Mouse (Mus musculus) liver, embryonic 13.5 days (tissue): ENCODE data around the gene Cd200r4. TPM values are rescaled to one million over a fixed set of nuclear protein-coding genes. Genes with fewer than 3 reads are reported as not detected.
"Not testable (repeated sequence)": the region's sequence is repeated elsewhere in the genome, so short reads cannot be mapped to it uniquely, and the experiment has no call there.

Experiments
- ATAC-seq: fragments of 200-750 bp; cut with Nextera tagmentation; 2 replicates; pipeline ENCODE4 v1.8.0; 2017; ENCODE audit warnings: low read depth, mild to moderate bottlenecking, moderate number of reproducible peaks, moderate library complexity
- DNase-seq: peaks from one replicate; pipeline ENCODE4 v3.0.0; 2022
- H3K27ac ChIP-seq: fragments of 300-500 bp; sonication (generic); 2 replicates; pipeline ENCODE4 v1.5.1; 2015; ENCODE audit warnings: moderate library complexity, mild to moderate bottlenecking, inconsistent platforms
- H3K27me3 ChIP-seq: fragments of 300-500 bp; sonication (generic); 2 replicates; pipeline ENCODE4 v1.6.1; 2015; ENCODE audit warnings: mild to moderate bottlenecking, inconsistent platforms
- H3K36me3 ChIP-seq: fragments of 300-500 bp; sonication (generic); 2 replicates; pipeline ENCODE4 v1.6.1; 2015; ENCODE audit warnings: mild to moderate bottlenecking, inconsistent platforms
- H3K4me1 ChIP-seq: fragments of 300-500 bp; sonication (generic); replicated peaks from 2 replicates; pipeline ENCODE4 v1.6.1; 2015; ENCODE audit warnings: inconsistent platforms
- H3K4me2 ChIP-seq: fragments of 300-500 bp; sonication (generic); 2 replicates; pipeline ENCODE4 v1.6.1; 2015; ENCODE audit warnings: inconsistent platforms, mild to moderate bottlenecking, moderate library complexity
- H3K4me3 ChIP-seq: fragments of 300-500 bp; sonication (generic); replicated peaks from 2 replicates; pipeline ENCODE4 v1.5.1; 2015; ENCODE audit warnings: mild to moderate bottlenecking, inconsistent platforms
- H3K9ac ChIP-seq: fragments of 300-500 bp; sonication (generic); 2 replicates; pipeline ENCODE4 v1.6.1; 2015; ENCODE audit warnings: mild to moderate bottlenecking, inconsistent platforms
- H3K9me3 ChIP-seq: fragments of 300-500 bp; sonication (generic); replicated peaks from 2 replicates; pipeline ENCODE4 v1.6.1; 2016; ENCODE audit warnings: inconsistent platforms
- WGBS: fragments of 180-500 bp; shearing (Covaris S2); methylation state at CpG from one replicate; pipeline ENCODE4 v1.1.7; 2015; ENCODE audit not compliant: insufficient replicate concordance; 5-methylcytosine and 5-hydroxymethylcytosine counted together
- polyA plus RNA-seq: library from polyadenylated mRNA; unstranded; fragments of >200 nt; fragmentation: Nextera tagmentation; extraction: Ambion mirVana; gene quantifications from 2 replicates; pipeline ENCODE4 v1.2.1, GENCODE M21; 2015

Cd200r4 gene
- polyA plus RNA-seq, 1 experiment from 2014 or later: 0.37 TPM

DNA sequence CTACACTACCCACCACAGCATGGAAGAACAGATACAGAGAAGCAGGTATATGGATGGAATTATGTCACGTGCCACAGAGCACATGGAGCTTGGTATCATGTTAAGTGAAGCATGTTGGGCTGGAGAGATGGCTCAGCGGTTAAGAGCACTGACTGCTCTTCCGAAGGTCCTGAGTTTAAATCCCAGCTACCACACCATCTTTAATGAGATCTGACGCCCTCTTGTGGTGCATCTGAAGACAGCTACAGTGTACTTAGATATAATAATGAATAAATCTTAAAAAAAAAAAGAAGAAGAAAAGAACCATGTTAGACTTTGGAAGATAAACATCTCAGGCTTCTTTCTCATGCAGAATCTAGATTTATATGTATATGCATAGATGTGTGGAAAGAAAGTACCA is 30.8 kb upstream of the Cd200r4 start:
- H3K4me3 ChIP-seq: no peak overlapping the region
- 71% methylated on average over 4 of the region's 4 CpGs for WGBS
- no peak for DNase-seq

GRCm38 (mm10) chr16:44786934-44787333 is 24.6 kb upstream of the Cd200r4 start:
- Histone ChIP-seq H3K9ac (no peak overlapping the region), H3K9me3 (no peaks in the 10 kb centered on the region), H3K27me3 (no peaks in the 10 kb centered on the region), H3K4me3 (no peak overlapping the region), H3K4me2 (no peak overlapping the region), H3K4me1 (no peaks in the 10 kb centered on the region), H3K27ac (no peak overlapping the region), H3K36me3 (no peaks in the 10 kb centered on the region)
- ATAC-seq: no peak
- WGBS: 58% methylated on average over 1 of the region's 1 CpGs
- DNase-seq: no peak

More for the DNA sequence above, 30.8 kb upstream of the Cd200r4 start:
- H3K9me3 ChIP-seq: no peaks in the 10 kb centered on the region
- no peaks in the 10 kb centered on the region for H3K27me3 ChIP-seq
- no peak overlapping the region for H3K4me2 ChIP-seq
- ATAC-seq: no peak
- H3K9ac ChIP-seq: no peak overlapping the region
- H3K36me3 ChIP-seq: no peaks in the 10 kb centered on the region
- peaks cover 18% of the 10 kb centered on the region for H3K4me1 ChIP-seq
- H3K27ac ChIP-seq: no peak overlapping the region

DNA sequence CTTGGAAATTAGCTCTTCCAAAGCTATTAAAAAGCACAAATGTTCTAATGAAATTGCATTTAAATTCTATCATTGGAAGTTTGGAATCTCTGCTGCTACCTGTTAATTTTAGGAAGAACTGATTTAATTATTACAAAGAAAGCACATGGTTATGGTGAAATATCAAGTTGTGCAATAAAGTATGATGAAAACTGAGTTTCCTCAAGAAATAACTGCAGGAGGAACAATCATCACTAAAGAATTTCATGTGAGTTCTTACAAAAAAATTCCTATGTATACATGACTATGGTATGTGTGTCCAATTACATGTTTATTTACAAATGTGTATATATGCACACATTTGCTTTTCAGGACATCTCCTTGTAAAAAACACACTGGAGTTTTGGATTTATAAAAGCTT is 17.1 kb upstream of the Cd200r4 start:
- Histone ChIP-seq H3K4me3 (no peak overlapping the region), H3K27me3 (no peaks in the 10 kb centered on the region), H3K9ac (no peak overlapping the region), H3K36me3 (no peaks in the 10 kb centered on the region), H3K27ac (no peak overlapping the region), H3K4me2 (no peak overlapping the region), H3K4me1 (no peaks in the 10 kb centered on the region), H3K9me3 (no peaks in the 10 kb centered on the region)
- DNase-seq (no peak), ATAC-seq (no peak)

DNA sequence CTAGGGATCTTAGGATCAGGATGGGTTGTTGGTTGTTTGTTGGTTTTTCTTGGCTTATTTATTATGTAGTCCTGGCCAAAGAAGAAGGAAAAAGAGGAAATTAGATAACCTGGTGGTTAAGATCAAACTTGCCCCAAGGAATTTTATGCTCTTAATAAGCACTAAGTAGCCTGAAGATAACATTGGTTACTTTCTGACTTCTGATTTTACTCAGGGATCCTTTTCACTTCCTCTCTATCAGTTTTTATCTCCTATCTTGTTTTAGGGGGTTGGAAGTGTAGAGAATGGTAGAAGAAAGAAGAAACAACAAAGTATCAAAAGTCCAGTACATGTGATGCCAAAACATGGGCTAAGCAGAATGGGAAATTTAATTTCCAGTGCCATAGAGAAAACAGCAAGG is 5.6 kb upstream of the Cd200r4 start:
- ATAC-seq (no peak), DNase-seq (no peak)
- no peak overlapping the region for H3K9ac ChIP-seq
- no peaks in the 10 kb centered on the region for H3K4me1 ChIP-seq
- no peaks in the 10 kb centered on the region for H3K36me3 ChIP-seq
- no peak overlapping the region for H3K4me3 ChIP-seq
- H3K9me3 ChIP-seq: no peaks in the 10 kb centered on the region
- no peaks in the 10 kb centered on the region for H3K27me3 ChIP-seq
- H3K4me2 ChIP-seq: no peak overlapping the region
- H3K27ac ChIP-seq: no peak overlapping the region

DNA sequence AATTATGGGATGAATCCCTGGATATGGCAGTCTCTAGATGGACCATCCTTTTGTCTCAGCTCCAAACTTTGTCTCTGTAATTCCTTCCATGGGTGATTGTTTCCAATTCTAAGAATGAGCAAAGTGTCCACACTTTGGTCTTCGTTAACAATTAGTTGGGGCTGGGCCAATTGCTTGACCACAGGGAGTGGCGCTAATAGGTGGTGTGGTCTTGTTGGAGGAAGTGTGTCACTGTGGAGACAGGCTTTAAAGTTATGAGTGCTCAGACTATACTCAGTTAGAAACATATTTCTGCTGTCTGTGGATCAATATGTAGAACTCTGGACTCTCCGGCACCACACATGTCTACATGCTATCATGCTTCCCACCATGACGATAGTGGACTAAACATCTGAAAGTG is 1.3 kb upstream of the Cd200r4 start:
- not testable (repeated sequence) for H3K4me3 ChIP-seq, H3K27me3 ChIP-seq, H3K4me2 ChIP-seq, H3K9me3 ChIP-seq, H3K9ac ChIP-seq, DNase-seq, ATAC-seq, H3K4me1 ChIP-seq, H3K36me3 ChIP-seq, H3K27ac ChIP-seq
- WGBS: 79% methylated on average over 4 of the region's 4 CpGs

GRCm38 (mm10) chr16:44812468-44813065 is 1.0 kb downstream of the Cd200r4 start:
- no peak overlapping the region for H3K4me3 ChIP-seq
- ATAC-seq: no peak
- H3K27ac ChIP-seq: no peak overlapping the region
- H3K27me3 ChIP-seq: no peaks in the 10 kb centered on the region
- DNase-seq: no peak
- no peaks in the 10 kb centered on the region for H3K4me1 ChIP-seq
- 66% methylated on average over 6 of the region's 6 CpGs for WGBS
- H3K9me3 ChIP-seq: no peaks in the 10 kb centered on the region
- H3K4me2 ChIP-seq: no peak overlapping the region
- H3K9ac ChIP-seq: no peak overlapping the region
- H3K36me3 ChIP-seq: no peaks in the 10 kb centered on the region

- Histone ChIP-seq H3K27me3 (no peaks in the 10 kb centered on the region), H3K9me3 (no peaks in the 10 kb centered on the region), H3K36me3 (no peaks in the 10 kb centered on the region), H3K4me1 (0 out of 2 replicates have a peak, but pooled peaks cover 2% of the 10 kb centered on the region), H3K9ac (no peak overlapping the region), H3K4me3 (no peak overlapping the region), H3K4me2 (no peak overlapping the region), H3K27ac (no peak overlapping the region)
- ATAC-seq (no peak), DNase-seq (no peak)
- 22% methylated on average over 1 of the region's 1 CpGs for WGBS
These were observed 6.5 kb downstream of the Cd200r4 start for GRCm38 (mm10) chr16:44818010-44818409.

DNA sequence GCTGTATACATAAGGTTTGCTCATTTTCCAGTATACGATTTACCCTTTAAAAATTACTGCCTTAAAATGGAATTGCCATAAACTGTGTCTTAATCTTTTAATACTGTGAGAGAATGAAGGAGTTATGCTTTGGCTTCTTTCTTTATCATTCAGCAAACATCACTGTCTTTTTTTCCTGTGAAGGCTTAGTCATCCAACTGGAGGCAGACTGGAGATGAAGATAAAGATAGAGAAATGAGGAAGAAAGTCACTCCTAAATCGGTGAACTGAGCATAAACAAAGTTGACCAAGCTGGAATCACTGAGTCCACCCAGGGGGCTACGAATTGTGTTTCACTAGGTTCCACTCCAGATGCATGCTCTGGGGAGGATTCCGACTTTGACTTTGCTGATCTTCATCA is 9.0 kb downstream of the Cd200r4 start:
- 0 out of 2 replicates have a peak, but pooled peaks cover 2% of the 10 kb centered on the region for H3K4me1 ChIP-seq
- ATAC-seq (no peak), DNase-seq (no peak)
- no peaks in the 10 kb centered on the region for H3K27me3 ChIP-seq
- H3K9me3 ChIP-seq: no peaks in the 10 kb centered on the region
- WGBS: 33% methylated on average over 4 of the region's 4 CpGs
- H3K4me3 ChIP-seq: no peak overlapping the region
- H3K27ac ChIP-seq: no peak overlapping the region
- H3K36me3 ChIP-seq: no peaks in the 10 kb centered on the region
- no peak overlapping the region for H3K9ac ChIP-seq
- H3K4me2 ChIP-seq: no peak overlapping the region

DNA sequence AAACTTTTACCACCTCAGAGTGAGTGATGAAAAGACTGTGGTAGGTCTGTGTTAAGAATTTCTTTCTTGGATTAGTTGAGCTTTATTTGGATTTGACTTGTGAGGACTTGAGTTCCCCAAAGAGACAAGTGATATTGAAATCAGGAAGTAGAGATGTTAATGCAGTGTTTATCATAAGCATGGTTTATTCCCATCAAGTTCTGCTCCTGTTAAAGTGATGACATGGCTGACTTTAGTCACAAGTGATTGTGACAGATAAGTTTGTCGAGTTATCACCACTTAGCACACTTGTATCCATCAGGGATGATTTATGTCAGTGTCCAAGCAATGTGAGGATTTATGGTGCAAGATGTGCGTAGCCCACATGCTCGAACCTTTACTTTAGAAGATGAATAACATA is 20.8 kb downstream of the Cd200r4 start:
- ATAC-seq: no peak
- Histone ChIP-seq H3K4me2 (no peak overlapping the region), H3K9me3 (no peaks in the 10 kb centered on the region), H3K27me3 (no peaks in the 10 kb centered on the region), H3K36me3 (no peaks in the 10 kb centered on the region), H3K4me1 (no peaks in the 10 kb centered on the region), H3K4me3 (no peak overlapping the region), H3K27ac (no peak overlapping the region), H3K9ac (no peak overlapping the region)
- 52% methylated on average over 3 of the region's 3 CpGs for WGBS
- no peak for DNase-seq

DNA sequence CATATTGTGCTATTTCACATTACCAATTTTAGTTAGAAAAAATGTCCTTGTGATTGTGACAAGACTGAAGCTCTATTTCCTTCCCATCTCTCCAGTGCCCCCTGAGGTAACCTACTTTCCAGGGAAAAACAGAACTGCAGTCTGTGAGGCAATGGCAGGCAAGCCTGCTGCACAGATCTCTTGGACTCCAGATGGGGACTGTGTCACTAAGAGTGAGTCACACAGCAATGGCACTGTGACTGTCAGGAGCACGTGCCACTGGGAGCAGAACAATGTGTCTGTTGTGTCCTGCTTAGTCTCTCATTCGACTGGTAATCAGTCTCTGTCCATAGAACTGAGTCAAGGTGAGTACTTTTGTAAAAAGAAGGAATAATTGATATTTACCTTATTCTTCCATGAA is 21.7 kb downstream of the Cd200r4 start:
- H3K27me3 ChIP-seq, H3K27ac ChIP-seq, H3K4me3 ChIP-seq, H3K4me2 ChIP-seq, ATAC-seq, H3K9me3 ChIP-seq, H3K36me3 ChIP-seq, H3K4me1 ChIP-seq, H3K9ac ChIP-seq, DNase-seq: not testable (repeated sequence)
- WGBS: 38% methylated on average over 2 of the region's 2 CpGs

DNA sequence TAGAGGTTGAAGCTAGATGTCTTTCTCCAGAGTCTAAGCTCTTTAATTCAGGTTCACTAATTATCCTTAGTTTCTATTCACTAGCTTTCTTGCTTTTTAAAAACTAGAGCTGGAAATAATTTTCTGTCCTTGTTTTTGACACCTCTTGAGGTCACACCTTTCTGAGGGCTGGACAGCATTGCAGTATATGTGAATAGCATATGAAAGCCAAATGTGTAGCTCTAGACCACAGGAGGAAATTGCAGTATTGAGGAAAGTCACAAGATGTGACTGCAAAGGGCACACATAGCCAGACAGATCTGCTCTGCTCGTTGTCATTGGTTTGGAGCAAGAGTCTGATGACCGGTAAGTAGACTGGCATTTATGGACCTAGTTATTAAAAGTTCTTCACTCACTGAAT is 55.3 kb downstream of the Cd200r4 start, which contains the start of gene Cd200r2:
Cd200r2 (plus strand) TSS at position 301 of the 400 bp plus-strand sequence.
- Histone ChIP-seq H3K36me3 (no peaks in the 10 kb centered on the region), H3K9ac (no peak within 1 kb of the TSS), H3K4me2 (no peak within 1 kb of the TSS), H3K27ac (no peak within 1 kb of the TSS), H3K4me1 (no peaks in the 10 kb centered on the region), H3K9me3 (no peaks in the 10 kb centered on the region), H3K4me3 (no peak within 1 kb of the TSS), H3K27me3 (no peaks in the 10 kb centered on the region)
- WGBS: 61% methylated on average over 2 of the region's 2 CpGs
- ATAC-seq: no peak
- DNase-seq: no peak

DNA sequence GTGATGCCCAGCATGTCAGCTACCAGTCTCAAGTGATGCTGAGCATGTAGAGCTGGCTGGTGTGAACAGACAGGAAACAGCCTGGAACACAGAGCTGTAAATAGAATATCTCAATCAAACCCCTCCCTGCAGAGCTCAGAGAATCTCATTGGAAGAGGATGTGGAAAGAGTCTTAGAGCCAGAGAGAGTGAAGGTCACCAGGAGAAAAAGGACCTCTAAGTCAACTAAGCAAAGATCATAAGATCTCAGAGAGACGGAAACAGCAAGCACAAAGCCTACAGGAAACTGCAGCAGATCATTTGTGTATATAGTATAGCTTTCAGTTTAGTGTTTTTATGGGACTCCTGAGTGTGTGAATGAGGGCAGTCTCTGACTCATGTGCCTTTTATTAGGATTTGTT is 63.6 kb downstream of the Cd200r4 start:
- Histone ChIP-seq H3K9ac (no peak overlapping the region), H3K27ac (no peak overlapping the region), H3K36me3 (no peaks in the 10 kb centered on the region), H3K4me2 (no peak overlapping the region), H3K4me3 (no peak overlapping the region), H3K9me3 (no peaks in the 10 kb centered on the region), H3K4me1 (no peaks in the 10 kb centered on the region), H3K27me3 (no peaks in the 10 kb centered on the region)
- WGBS: 43% methylated on average over 1 of the region's 1 CpGs
- DNase-seq: no peak
- no peak for ATAC-seq
